Mouse (Mus musculus): Measurements from ENCODE around the gene Plk5. TPM values are rescaled to one million over a fixed set of nuclear protein-coding genes. Genes with fewer than 3 reads are reported as not detected.

Plk5 gene
- polyA plus RNA-seq, 1 experiment from 2014 or later = 0.03 TPM

GRCm38 (mm10) chr10:80363734-80364133 lies 7.5 kb downstream of the Plk5 start:
- 37% methylated on average over 6 of the region's 6 CpGs for WGBS (ENCODE audit: insufficient replicate concordance)
- H3K36me3 ChIP-seq (replicated peaks) = no peaks in the 10 kb centered on the region
- H3K4me3 ChIP-seq (replicated peaks) = no peak overlapping the region
- no peaks in the 10 kb centered on the region for H3K4me1 ChIP-seq (replicated peaks)
- no peak overlapping the region for H3K9ac ChIP-seq
- peaks cover 84% of the 10 kb centered on the region for H3K27me3 ChIP-seq
- H3K27ac ChIP-seq (replicated peaks) = no peak overlapping the region
- no peak overlapping the region for H3K4me2 ChIP-seq
- ATAC-seq (ENCODE audit: insufficient read depth) = no peak
- no peaks in the 10 kb centered on the region for H3K9me3 ChIP-seq (replicated peaks)

- no peak overlapping the region for H3K27ac ChIP-seq (replicated peaks)
- H3K4me1 ChIP-seq (replicated peaks) = no peaks in the 10 kb centered on the region
- no peak for ATAC-seq (ENCODE audit: insufficient read depth)
- peaks cover 76% of the 10 kb centered on the region for H3K27me3 ChIP-seq
- WGBS (ENCODE audit: insufficient replicate concordance) = 47% methylated on average over 6 of the region's 6 CpGs
- H3K4me2 ChIP-seq = no peak overlapping the region
- no peaks in the 10 kb centered on the region for H3K9me3 ChIP-seq (replicated peaks)
- H3K4me3 ChIP-seq (replicated peaks) = no peak overlapping the region
- H3K9ac ChIP-seq = no peak overlapping the region
- no peaks in the 10 kb centered on the region for H3K36me3 ChIP-seq (replicated peaks)
Observed at GRCm38 (mm10) chr10:80365736-80366135, 9.5 kb downstream of the Plk5 start.

GRCm38 (mm10) chr10:80367954-80368353 lies 11.7 kb downstream of the Plk5 start:
- Histone ChIP-seq H3K4me2 (no peak overlapping the region), H3K36me3 (replicated peaks) (no peaks in the 10 kb centered on the region), H3K9me3 (replicated peaks) (no peaks in the 10 kb centered on the region), H3K27ac (replicated peaks) (no peak overlapping the region), H3K4me3 (replicated peaks) (no peak overlapping the region), H3K4me1 (replicated peaks) (peaks cover 6% of the 10 kb centered on the region; the same call in 1 of the 2 replicates), H3K9ac (no peak overlapping the region), H3K27me3 (peaks cover 77% of the 10 kb centered on the region)
- ATAC-seq (ENCODE audit: insufficient read depth) = no peak
- 42% methylated on average over 5 of the region's 5 CpGs for WGBS (ENCODE audit: insufficient replicate concordance)

- H3K9ac ChIP-seq = no peak overlapping the region
- no peak overlapping the region for H3K4me3 ChIP-seq (replicated peaks)
- H3K36me3 ChIP-seq (replicated peaks) = no peaks in the 10 kb centered on the region
- H3K27ac ChIP-seq (replicated peaks) = no peak overlapping the region
- no peak for ATAC-seq (ENCODE audit: insufficient read depth)
- H3K4me1 ChIP-seq (replicated peaks) = peaks cover 6% of the 10 kb centered on the region; the same call in 1 of the 2 replicates
- H3K27me3 ChIP-seq = peaks cover 78% of the 10 kb centered on the region
- WGBS (ENCODE audit: insufficient replicate concordance) = 79% methylated on average over 6 of the region's 6 CpGs
- H3K4me2 ChIP-seq = no peak overlapping the region
- no peaks in the 10 kb centered on the region for H3K9me3 ChIP-seq (replicated peaks)
Observed at GRCm38 (mm10) chr10:80368392-80368791, 12.1 kb downstream of the Plk5 start.

- no peak overlapping the region for H3K4me3 ChIP-seq (replicated peaks)
- H3K27me3 ChIP-seq = peaks cover 61% of the 10 kb centered on the region
- H3K9me3 ChIP-seq (replicated peaks) = no peaks in the 10 kb centered on the region
- no peak overlapping the region for H3K4me2 ChIP-seq
- no peak for ATAC-seq (ENCODE audit: insufficient read depth)
- H3K4me1 ChIP-seq (replicated peaks) = peaks cover 6% of the 10 kb centered on the region; the same call in 1 of the 2 replicates
- WGBS (ENCODE audit: insufficient replicate concordance) = 70% methylated on average over 21 of the region's 21 CpGs
- H3K9ac ChIP-seq = no peak overlapping the region
- H3K27ac ChIP-seq (replicated peaks) = no peak overlapping the region
- no peaks in the 10 kb centered on the region for H3K36me3 ChIP-seq (replicated peaks)
Observed at GRCm38 (mm10) chr10:80369995-80370747, 13.9 kb downstream of the Plk5 start.

- no peak overlapping the region for H3K27ac ChIP-seq (replicated peaks)
- no peak overlapping the region for H3K4me2 ChIP-seq
- ATAC-seq (ENCODE audit: insufficient read depth) = no peak
Observed at GRCm38 (mm10) chr10:80371411-80371966, 15.2 kb downstream of the Plk5 start.

GRCm38 (mm10) chr10:80371983-80372382 lies 15.7 kb downstream of the Plk5 start:
- H3K27me3 ChIP-seq = peaks cover 44% of the 10 kb centered on the region
- no peaks in the 10 kb centered on the region for H3K36me3 ChIP-seq (replicated peaks)
- no peak overlapping the region for H3K4me3 ChIP-seq (replicated peaks)
- no peak for ATAC-seq (ENCODE audit: insufficient read depth)
- H3K9ac ChIP-seq = no peak overlapping the region
- peaks cover 6% of the 10 kb centered on the region; the same call in 1 of the 2 replicates for H3K4me1 ChIP-seq (replicated peaks)
- WGBS (ENCODE audit: insufficient replicate concordance) = 49% methylated on average over 9 of the region's 9 CpGs
- H3K4me2 ChIP-seq = no peak overlapping the region
- no peaks in the 10 kb centered on the region for H3K9me3 ChIP-seq (replicated peaks)
- H3K27ac ChIP-seq (replicated peaks) = no peak overlapping the region

More at GRCm38 (mm10) chr10:80371411-80371966, 15.2 kb downstream of the Plk5 start:
- H3K9ac ChIP-seq = no peak overlapping the region
- peaks cover 48% of the 10 kb centered on the region for H3K27me3 ChIP-seq
- H3K9me3 ChIP-seq (replicated peaks) = no peaks in the 10 kb centered on the region
- WGBS (ENCODE audit: insufficient replicate concordance) = 7% methylated on average over 12 of the region's 12 CpGs
- peaks cover 6% of the 10 kb centered on the region; the same call in 1 of the 2 replicates for H3K4me1 ChIP-seq (replicated peaks)
- H3K4me3 ChIP-seq (replicated peaks) = no peak overlapping the region
- H3K36me3 ChIP-seq (replicated peaks) = no peaks in the 10 kb centered on the region

- WGBS (ENCODE audit: insufficient replicate concordance) = 75% methylated on average over 6 of the region's 6 CpGs
- no peak overlapping the region for H3K4me3 ChIP-seq (replicated peaks)
- no peak overlapping the region for H3K4me2 ChIP-seq
- no peaks in the 10 kb centered on the region for H3K36me3 ChIP-seq (replicated peaks)
- H3K27me3 ChIP-seq = peaks cover 36% of the 10 kb centered on the region
- no peak overlapping the region for H3K9ac ChIP-seq
- no peak overlapping the region for H3K27ac ChIP-seq (replicated peaks)
- H3K4me1 ChIP-seq (replicated peaks) = peaks cover 6% of the 10 kb centered on the region; the same call in 1 of the 2 replicates
- H3K9me3 ChIP-seq (replicated peaks) = no peaks in the 10 kb centered on the region
- no peak for ATAC-seq (ENCODE audit: insufficient read depth)
Observed at GRCm38 (mm10) chr10:80372706-80373105, 16.4 kb downstream of the Plk5 start.

- 17% methylated on average over 6 of the region's 6 CpGs for WGBS (ENCODE audit: insufficient replicate concordance)
- peaks cover 33% of the 10 kb centered on the region for H3K27me3 ChIP-seq
- H3K4me1 ChIP-seq (replicated peaks) = peaks cover 10% of the 10 kb centered on the region; the same call in 1 of the 2 replicates
- H3K4me2 ChIP-seq = no peak overlapping the region
- H3K9ac ChIP-seq = no peak overlapping the region
- H3K27ac ChIP-seq (replicated peaks) = no peak overlapping the region
- H3K36me3 ChIP-seq (replicated peaks) = no peaks in the 10 kb centered on the region
- no peak for ATAC-seq (ENCODE audit: insufficient read depth)
- no peaks in the 10 kb centered on the region for H3K9me3 ChIP-seq (replicated peaks)
- H3K4me3 ChIP-seq (replicated peaks) = no peak overlapping the region
Observed at GRCm38 (mm10) chr10:80374063-80374462, 17.8 kb downstream of the Plk5 start.

GRCm38 (mm10) chr10:80376160-80376559 lies 19.9 kb downstream of the Plk5 start:
- Histone ChIP-seq H3K4me2 (no peak overlapping the region), H3K4me1 (replicated peaks) (peaks cover 10% of the 10 kb centered on the region; the same call in 1 of the 2 replicates), H3K27ac (replicated peaks) (no peak overlapping the region), H3K9me3 (replicated peaks) (no peaks in the 10 kb centered on the region), H3K36me3 (replicated peaks) (peaks cover 6% of the 10 kb centered on the region; the same call in 1 of the 2 replicates), H3K9ac (no peak overlapping the region), H3K27me3 (peaks cover 20% of the 10 kb centered on the region), H3K4me3 (replicated peaks) (no peak overlapping the region)
- peak; percentile 36; the same call in 1 of the 2 replicates for ATAC-seq (ENCODE audit: insufficient read depth)
- 2% methylated on average over 7 of the region's 7 CpGs for WGBS (ENCODE audit: insufficient replicate concordance)

GRCm38 (mm10) chr10:80377716-80378115 lies 21.5 kb downstream of the Plk5 start:
- no peak overlapping the region for H3K9ac ChIP-seq
- H3K4me3 ChIP-seq (replicated peaks) = no peak overlapping the region
- ATAC-seq (ENCODE audit: insufficient read depth) = no peak
- no peak overlapping the region for H3K27ac ChIP-seq (replicated peaks)
- no peaks in the 10 kb centered on the region for H3K9me3 ChIP-seq (replicated peaks)
- H3K4me1 ChIP-seq (replicated peaks) = peaks cover 4% of the 10 kb centered on the region; the same call in 1 of the 2 replicates
- 46% methylated on average over 10 of the region's 10 CpGs for WGBS (ENCODE audit: insufficient replicate concordance)
- H3K27me3 ChIP-seq = peaks cover 7% of the 10 kb centered on the region
- H3K36me3 ChIP-seq (replicated peaks) = peaks cover 21% of the 10 kb centered on the region
- no peak overlapping the region for H3K4me2 ChIP-seq

All from liver, embryonic 15.5 days (tissue).